11 mouse cellular contexts compared by ENCODE assay signal in genomic region chr1:62742092-62742491, GRCm38 (mm10). TPM values are rescaled to one million over a fixed set of nuclear protein-coding genes. Genes with fewer than 3 reads are reported as not detected.
A peak's percentile ranks its signal among the peaks of the same experiment; 100 is the strongest.
DNase-seq lines count a peak whose midpoint lies in the region; ATAC-seq and TF ChIP-seq lines count a peak whose summit lies in the region.
"Had no signal": no experiment of that assay in that cellular context is flagged by ENCODE, and none has a peak within 500 bp of the region (broad histone marks: within the 10 kb centered on the region; RNA-seq: fewer than 3 reads in every experiment).

No protein-coding gene starts in this region.

- no peak for ATAC-seq in heart, embryonic 11.5 days (replicated peaks; ENCODE audit: insufficient number of reproducible peaks, low FRiP score, low TSS enrichment)
- no peak for ATAC-seq in lung, embryonic 14.5 days (ENCODE audit: insufficient read depth)

- H3K27me3 ChIP-seq in heart, embryonic 11.5 days (ENCODE audit: control insufficient read depth, insufficient read depth, low read length): no peaks in the 10 kb centered on the region
- no peaks in the 10 kb centered on the region for H3K27me3 ChIP-seq in lung, embryonic 14.5 days (ENCODE audit: insufficient read depth, low read length)

- H3K4me1 ChIP-seq in heart, embryonic 11.5 days (ENCODE audit: control insufficient read depth, insufficient read depth, low read length): 0 out of 2 replicates have a peak, but pooled peaks cover 2% of the 10 kb centered on the region
- no peaks in the 10 kb centered on the region for H3K4me1 ChIP-seq in lung, embryonic 14.5 days (ENCODE audit: insufficient read depth)
- no peaks in the 10 kb centered on the region for H3K4me1 ChIP-seq in lung, adult 2 months (ENCODE audit: control insufficient read depth, insufficient read depth, low read length)

- TF ChIP-seq POLR2A in lung, adult 2 months (IDR thresholded peaks at IDR 0.05; ENCODE audit: borderline replicate concordance, extremely low read depth, low read depth, low read length): no peak

- H3K9ac ChIP-seq in heart, embryonic 11.5 days (ENCODE audit: low read depth, low read length): no peak overlapping the region
- H3K9ac ChIP-seq in lung, embryonic 14.5 days: no peak overlapping the region

- intact Hi-C loops in heart, postnatal 10 days (cut with DNase I): no loop called here

- H3K27ac ChIP-seq in heart, embryonic 11.5 days (ENCODE audit: low read depth, low read length): no peak overlapping the region
- no peak overlapping the region for H3K27ac ChIP-seq in lung, embryonic 14.5 days (ENCODE audit: low read depth)

- DNase-seq in adrenal gland, postnatal 14 days: peak; percentile 48
- no peak for DNase-seq in adrenal gland, adult 18-20 months (ENCODE audit: low spot score in 2 of 2)
- DNase-seq in heart, postnatal 10 days: peak; percentile 37 to 53
- DNase-seq in lung, embryonic 14.5 days: peak; percentile 43
- DNase-seq in lung, adult 2 months: no peak
- peak; percentile 65 for DNase-seq in lung, postnatal 10 days
- DNase-seq in thymus, postnatal 25 days: no peak
- DNase-seq: cerebellum, adult 8-10 months; gastrocnemius, postnatal 10 days; thymus, postnatal 36 days had no signal

- H3K4me2 ChIP-seq in heart, embryonic 11.5 days: no peak overlapping the region
- H3K4me2 ChIP-seq in lung, embryonic 14.5 days: no peak overlapping the region

- no peak for TF ChIP-seq CTCF in lung, embryonic 14.5 days (IDR thresholded peaks at IDR 0.05; ENCODE audit: low read depth)
- TF ChIP-seq CTCF in lung, adult 2 months (IDR thresholded peaks at IDR 0.05; ENCODE audit: insufficient read depth, low read length): no peak

- WGBS in heart, embryonic 11.5 days (ENCODE audit: insufficient replicate concordance): 68% methylated on average over 3 of the region's 3 CpGs
- WGBS in lung, embryonic 14.5 days: 53% methylated on average over 3 of the region's 3 CpGs
- 34% methylated on average over 3 of the region's 3 CpGs for WGBS in lung, adult 2 months

- H3K4me3 ChIP-seq in heart, embryonic 11.5 days (ENCODE audit: low read depth, low read length): no peak overlapping the region
- H3K4me3 ChIP-seq in lung, embryonic 14.5 days (ENCODE audit: low read depth, low read length): no peak overlapping the region
- H3K4me3 ChIP-seq in lung, adult 2 months (replicated peaks; ENCODE audit: extremely low read depth, low read depth, low read length): no peak overlapping the region

- no peaks in the 10 kb centered on the region for H3K9me3 ChIP-seq in heart, embryonic 11.5 days (replicated peaks; ENCODE audit: control insufficient read depth, low read length)
- no peaks in the 10 kb centered on the region for H3K9me3 ChIP-seq in lung, embryonic 14.5 days (ENCODE audit: low read depth, low read length)

- H3K36me3 ChIP-seq in heart, embryonic 11.5 days (ENCODE audit: control insufficient read depth, insufficient read depth, low read length): no peaks in the 10 kb centered on the region
- H3K36me3 ChIP-seq in lung, embryonic 14.5 days (ENCODE audit: insufficient read depth): no peaks in the 10 kb centered on the region

RNA-seq across cellular contexts. Expression of gene Nrp2, which starts 39.0 kb away (rescaled TPM):
- 43.7 and 46.6 TPM in 2 replicates for total RNA-seq in adrenal gland, postnatal 14 days (2021)
- 10 to 100 TPM; 27.9 to 41.1 TPM for total RNA-seq in adrenal gland, adult 18-20 months (2021)
- total RNA-seq in heart, postnatal 10 days (2021): 10 to 100 TPM; 64.3 to 76.0 TPM
- 5.5 and 5.8 TPM in 2 replicates for polyA plus RNA-seq in heart, embryonic 11.5 days (2014; fragmentation: Nextera tagmentation; extraction: Ambion mirVana)
- 9.9 and 10.8 TPM in 2 replicates for polyA plus RNA-seq in lung, embryonic 14.5 days (2014; fragmentation: Nextera tagmentation; extraction: Ambion mirVana)
- polyA plus RNA-seq in lung, adult 2 months (2012; rRNA removed): 21.6 and 27.8 TPM in 2 replicates

Comparison
In these comparisons a context has a peak if more than half of its experiments do, and no peak if none do; other contexts are left out.
1. DNase-seq: peak in adrenal gland, postnatal 14 days (single experiment), heart, postnatal 10 days (2 of 2), lung, embryonic 14.5 days (single experiment) and lung, postnatal 10 days (single experiment); none in adrenal gland, adult 18-20 months (0 of 2), lung, adult 2 months (single experiment) and thymus, postnatal 25 days (single experiment).